Mouse (Mus musculus) liver, embryonic 13.5 days (tissue): ENCODE data around the gene Rtn4r. TPM values are rescaled to one million over a fixed set of nuclear protein-coding genes. Genes with fewer than 3 reads are reported as not detected.

Experiments used
- ATAC-seq: fragments of 200-750 bp; cut with Nextera tagmentation; 2 replicates; pipeline ENCODE4 v1.8.0; 2017; ENCODE audit warnings: low read depth, mild to moderate bottlenecking, moderate number of reproducible peaks, moderate library complexity
- DNase-seq: peaks from one replicate; pipeline ENCODE4 v3.0.0; 2022
- H3K27ac ChIP-seq: fragments of 300-500 bp; sonication (generic); 2 replicates; pipeline ENCODE4 v1.5.1; 2015; ENCODE audit warnings: moderate library complexity, mild to moderate bottlenecking, inconsistent platforms
- H3K27me3 ChIP-seq: fragments of 300-500 bp; sonication (generic); 2 replicates; pipeline ENCODE4 v1.6.1; 2015; ENCODE audit warnings: mild to moderate bottlenecking, inconsistent platforms
- H3K36me3 ChIP-seq: fragments of 300-500 bp; sonication (generic); 2 replicates; pipeline ENCODE4 v1.6.1; 2015; ENCODE audit warnings: mild to moderate bottlenecking, inconsistent platforms
- H3K4me1 ChIP-seq: fragments of 300-500 bp; sonication (generic); replicated peaks from 2 replicates; pipeline ENCODE4 v1.6.1; 2015; ENCODE audit warnings: inconsistent platforms
- H3K4me2 ChIP-seq: fragments of 300-500 bp; sonication (generic); 2 replicates; pipeline ENCODE4 v1.6.1; 2015; ENCODE audit warnings: inconsistent platforms, mild to moderate bottlenecking, moderate library complexity
- H3K4me3 ChIP-seq: fragments of 300-500 bp; sonication (generic); replicated peaks from 2 replicates; pipeline ENCODE4 v1.5.1; 2015; ENCODE audit warnings: mild to moderate bottlenecking, inconsistent platforms
- H3K9ac ChIP-seq: fragments of 300-500 bp; sonication (generic); 2 replicates; pipeline ENCODE4 v1.6.1; 2015; ENCODE audit warnings: mild to moderate bottlenecking, inconsistent platforms
- H3K9me3 ChIP-seq: fragments of 300-500 bp; sonication (generic); replicated peaks from 2 replicates; pipeline ENCODE4 v1.6.1; 2016; ENCODE audit warnings: inconsistent platforms
- WGBS: fragments of 180-500 bp; shearing (Covaris S2); methylation state at CpG from one replicate; pipeline ENCODE4 v1.1.7; 2015; ENCODE audit not compliant: insufficient replicate concordance; 5-methylcytosine and 5-hydroxymethylcytosine counted together
- microRNA-seq: library from miRNA; unstranded; fragments of <30 nt; microRNA quantifications from one replicate; pipeline ENCODE4, GENCODE M21; 2016
- polyA plus RNA-seq: library from polyadenylated mRNA; unstranded; fragments of >200 nt; fragmentation: Nextera tagmentation; extraction: Ambion mirVana; gene quantifications from 2 replicates; pipeline ENCODE4 v1.2.1, GENCODE M21; 2015

Gene Rtn4r
- polyA plus RNA-seq, 1 experiment from 2014 or later = 0.33 TPM

DNA sequence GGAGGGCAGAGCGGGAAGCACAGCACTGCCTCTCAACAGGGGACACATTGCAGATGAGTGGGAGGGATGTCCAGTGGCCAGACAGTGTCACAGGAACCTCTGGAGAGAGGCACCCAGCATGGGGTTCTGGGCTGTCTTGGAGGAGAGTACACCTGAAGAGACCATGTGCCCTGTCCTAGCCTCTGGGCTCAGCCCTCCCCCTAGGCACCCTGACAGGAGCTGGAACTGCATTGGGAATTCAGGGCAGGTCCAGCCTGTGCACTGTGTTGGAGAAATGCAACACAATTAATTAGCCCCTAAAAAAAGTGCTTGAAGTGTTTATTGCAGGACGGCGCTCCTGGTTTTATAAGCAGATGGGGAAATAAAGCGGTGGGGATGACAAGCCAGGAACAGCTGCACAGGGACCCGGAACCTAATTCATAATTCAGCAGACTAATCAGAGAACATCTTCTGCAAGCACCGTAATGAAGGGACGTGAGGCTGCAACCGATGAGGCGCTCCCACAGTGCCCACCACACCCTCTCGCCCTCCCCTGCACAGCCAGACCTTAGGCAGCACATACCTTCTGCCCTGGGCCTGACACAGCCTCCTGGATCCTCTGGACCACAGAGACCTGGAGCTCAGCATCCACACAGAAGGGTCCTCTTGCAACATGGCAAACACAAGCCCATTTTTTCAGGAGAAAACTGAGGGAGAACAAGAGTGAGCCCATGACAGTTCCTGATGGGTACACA is 71.1 kb downstream of the Rtn4r start:
- H3K27me3 ChIP-seq = no peaks in the 10 kb centered on the region
- DNase-seq = no peak
- WGBS = 72% methylated on average over 10 of the region's 10 CpGs

DNA sequence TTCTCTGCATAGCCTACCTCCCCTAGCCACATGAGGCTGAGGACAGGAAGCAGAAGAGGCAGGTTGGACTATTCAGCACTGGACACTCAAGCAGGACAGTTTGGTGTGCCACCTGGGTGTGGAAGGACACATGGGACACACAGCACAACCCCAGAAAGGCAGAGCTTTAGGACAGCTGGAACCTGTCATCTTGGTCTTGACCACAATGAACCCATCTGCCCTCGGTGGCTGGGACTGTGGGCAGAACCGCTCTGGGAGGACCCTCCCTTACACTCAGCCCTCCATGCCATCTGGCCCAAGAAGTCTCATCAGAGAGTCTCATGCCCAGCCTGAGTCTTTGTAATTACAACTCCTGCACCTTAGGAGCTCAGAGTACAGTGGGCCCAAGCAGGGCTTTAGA is 72.6 kb downstream of the Rtn4r start:
- Histone ChIP-seq H3K27ac (no peak overlapping the region), H3K36me3 (no peaks in the 10 kb centered on the region), H3K9me3 (no peaks in the 10 kb centered on the region), H3K4me1 (no peaks in the 10 kb centered on the region), H3K4me2 (no peak overlapping the region), H3K4me3 (no peak overlapping the region), H3K9ac (no peak overlapping the region), H3K27me3 (no peaks in the 10 kb centered on the region)
- no peak for DNase-seq
- no peak for ATAC-seq
- 58% methylated on average over 2 of the region's 2 CpGs for WGBS

More for the DNA sequence above, 71.1 kb downstream of the Rtn4r start:
- Histone ChIP-seq H3K4me2 (no peak overlapping the region), H3K9me3 (no peaks in the 10 kb centered on the region), H3K4me1 (no peaks in the 10 kb centered on the region), H3K36me3 (no peaks in the 10 kb centered on the region), H3K9ac (no peak overlapping the region), H3K27ac (no peak overlapping the region), H3K4me3 (no peak overlapping the region)
- no peak for ATAC-seq

GRCm38 (mm10) chr16:18201620-18202019 is 74.2 kb downstream of the Rtn4r start:
- Histone ChIP-seq H3K4me2 (no peak overlapping the region), H3K36me3 (no peaks in the 10 kb centered on the region), H3K9me3 (no peaks in the 10 kb centered on the region), H3K4me1 (no peaks in the 10 kb centered on the region), H3K9ac (no peak overlapping the region), H3K4me3 (no peak overlapping the region), H3K27me3 (no peaks in the 10 kb centered on the region), H3K27ac (no peak overlapping the region)
- WGBS = 21% methylated on average over 1 of the region's 1 CpGs
- ATAC-seq = no peak
- DNase-seq = no peak

Small RNAs within 50 kb of the gene (microRNA-seq; reads per million reads assigned to microRNA genes)
- not detected for gene Mir6366

Other genes starting within 250 kb of the Rtn4r start
- 0.05 and 0.08 TPM in 2 replicates for gene Gm20518, start 236.0 kb upstream of the Rtn4r start, polyA plus RNA-seq
- gene Tssk1, start 233.4 kb upstream of the Rtn4r start, polyA plus RNA-seq = not detected in 2 replicates
- 18.6 and 20.7 TPM in 2 replicates for gene Dgcr2, start 229.1 kb upstream of the Rtn4r start, polyA plus RNA-seq
- not detected in 2 replicates for gene Tssk2, start 229.0 kb upstream of the Rtn4r start, polyA plus RNA-seq
- gene Ess2, start 216.3 kb upstream of the Rtn4r start, polyA plus RNA-seq = 11.7 and 11.8 TPM in 2 replicates
- not detected in 2 replicates for gene Gsc2, start 212.6 kb upstream of the Rtn4r start, polyA plus RNA-seq
- 78.6 and 83.0 TPM in 2 replicates for gene Slc25a1, start 199.4 kb upstream of the Rtn4r start, polyA plus RNA-seq
- 0.30 TPM in 1 of 2 replicates, not detected in the other for gene Vpreb2, start 147.2 kb upstream of the Rtn4r start, polyA plus RNA-seq
- 29.0 and 29.1 TPM in 2 replicates for gene Dgcr6, start 74.8 kb upstream of the Rtn4r start, polyA plus RNA-seq
- gene Prodh, start 37.4 kb upstream of the Rtn4r start, polyA plus RNA-seq = 5.2 and 5.9 TPM in 2 replicates
- not detected in 2 replicates for gene Ccdc188, start 90.2 kb downstream of the Rtn4r start, polyA plus RNA-seq
- 1.7 and 2.3 TPM in 2 replicates for gene Zdhhc8, start 107.5 kb downstream of the Rtn4r start, polyA plus RNA-seq
- 74.8 and 74.9 TPM in 2 replicates for gene Trmt2a, start 121.0 kb downstream of the Rtn4r start, polyA plus RNA-seq
- gene Ranbp1, start 121.1 kb downstream of the Rtn4r start, polyA plus RNA-seq = 491 and 563 TPM in 2 replicates
- 1.3 and 2.4 TPM in 2 replicates for gene Gm49776, start 130.7 kb downstream of the Rtn4r start, polyA plus RNA-seq
- gene Dgcr8, start 161.6 kb downstream of the Rtn4r start, polyA plus RNA-seq = 13.4 and 13.8 TPM in 2 replicates
- 69.6 and 71.4 TPM in 2 replicates for gene Tango2, start 220.5 kb downstream of the Rtn4r start, polyA plus RNA-seq
- 7.6 and 7.9 TPM in 2 replicates for gene Arvcf, start 220.5 kb downstream of the Rtn4r start, polyA plus RNA-seq